ENCODE assay signal across 18 mouse cellular contexts in the genomic region with DNA sequence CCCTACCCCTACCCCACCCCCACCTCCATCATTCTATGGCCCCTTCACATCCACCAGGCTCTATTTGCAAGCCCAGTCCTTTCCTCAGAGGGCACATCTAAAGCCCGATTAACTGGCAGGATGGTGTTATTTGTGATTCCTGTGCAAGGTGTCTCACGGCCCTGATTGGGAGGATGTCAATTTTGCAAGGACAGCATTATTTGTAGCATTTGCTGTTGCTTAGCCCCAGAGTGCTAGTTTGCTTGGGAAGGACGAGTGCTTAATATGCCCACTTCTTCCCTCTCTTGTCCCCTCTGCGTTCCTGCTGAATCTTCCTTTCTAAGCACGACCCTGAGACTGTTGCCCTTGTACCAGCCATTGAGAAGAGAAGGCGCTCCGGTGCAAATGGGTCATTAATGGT.
A peak's percentile ranks its signal among the peaks of the same experiment; 100 is the strongest.
DNase-seq lines count a peak whose midpoint lies in the region; ATAC-seq lines count a peak whose summit lies in the region.
"Had no signal": no experiment of that assay in that cellular context is flagged by ENCODE, and none has a peak within 500 bp of the region (broad histone marks: within the 10 kb centered on the region; RNA-seq: fewer than 3 reads in every experiment).

No protein-coding gene starts in this region.

- H3K4me2 ChIP-seq in neural tube, embryonic 13.5 days = no peak overlapping the region
- H3K4me2 ChIP-seq: embryonic facial prominence, embryonic 12.5 days; forebrain, embryonic 13.5 days; forebrain, embryonic 15.5 days had no signal

- WGBS in neural tube, embryonic 13.5 days = 73% methylated on average over 7 of the region's 7 CpGs

- no peaks in the 10 kb centered on the region for H3K9me3 ChIP-seq in neural tube, embryonic 13.5 days
- H3K9me3 ChIP-seq: embryonic facial prominence, embryonic 10.5 days; embryonic facial prominence, embryonic 12.5 days; forebrain, embryonic 13.5 days; forebrain, embryonic 15.5 days; G1E had no signal

- ATAC-seq in neural tube, embryonic 13.5 days (ENCODE audit: low read depth) = no peak
- ATAC-seq: activated CD4-positive, CD25-positive, alpha-beta regulatory T cell, adult 4 months; CD4-positive, CD25-positive, alpha-beta regulatory T cell, adult 4 months; forebrain, embryonic 13.5 days; forebrain, embryonic 15.5 days; forebrain, postnatal 0 days; Patski had no signal

- H3K36me3 ChIP-seq in neural tube, embryonic 13.5 days = no peaks in the 10 kb centered on the region
- H3K36me3 ChIP-seq: embryonic facial prominence, embryonic 10.5 days; embryonic facial prominence, embryonic 12.5 days; forebrain, embryonic 15.5 days; G1E had no signal

- H3K4me1 ChIP-seq in neural tube, embryonic 13.5 days (replicated peaks) = peaks cover 14% of the 10 kb centered on the region; the same call in 1 of the 2 replicates
- H3K4me1 ChIP-seq: embryonic facial prominence, embryonic 12.5 days; forebrain, embryonic 13.5 days; forebrain, embryonic 15.5 days had no signal

- H3K9ac ChIP-seq in neural tube, embryonic 13.5 days = no peak overlapping the region
- H3K9ac ChIP-seq: embryonic facial prominence, embryonic 12.5 days; forebrain, embryonic 13.5 days; forebrain, embryonic 15.5 days; forebrain, postnatal 0 days had no signal

- no peaks in the 10 kb centered on the region for H3K27me3 ChIP-seq in neural tube, embryonic 13.5 days
- H3K27me3 ChIP-seq: embryonic facial prominence, embryonic 12.5 days; forebrain, embryonic 13.5 days; forebrain, embryonic 15.5 days; Patski had no signal

- H3K27ac ChIP-seq in neural tube, embryonic 13.5 days (replicated peaks) = peak overlapping the region; percentile 23; the same call in 1 of the 2 replicates
- H3K27ac ChIP-seq: embryonic facial prominence, embryonic 10.5 days; embryonic facial prominence, embryonic 12.5 days; forebrain, embryonic 13.5 days; forebrain, embryonic 15.5 days had no signal

- DNase-seq in heart, adult 11 months = peak; percentile 66
- no peak for DNase-seq in heart, postnatal 4 days
- DNase-seq in neural tube, embryonic 10.5 days (ENCODE audit: extremely low spot score, low spot score) = no peak
- DNase-seq in gastrocnemius, adult 18-20 months (ENCODE audit: low spot score) = no peak
- DNase-seq: adrenal gland, adult 8-10 months; adrenal gland, postnatal 14 days; adrenal gland, postnatal 36 days; B cell, adult 2 months; forebrain, postnatal 0 days had no signal

- H3K4me3 ChIP-seq in neural tube, embryonic 13.5 days = no peak overlapping the region
- H3K4me3 ChIP-seq: embryonic facial prominence, embryonic 10.5 days; embryonic facial prominence, embryonic 12.5 days; forebrain, embryonic 13.5 days; forebrain, embryonic 15.5 days had no signal
